Mouse (Mus musculus) liver, adult 2 months (tissue): Measurements from ENCODE around the gene Ccdc163.

Experiments used
- CTCF ChIP-seq: fragments of 200-500 bp; IDR thresholded peaks from 2 replicates; pipeline ENCODE4 v1.5.1; 2011; ENCODE audit warnings: low read depth, low read length, control low read depth
- POLR2A ChIP-seq: fragments of 200-500 bp; IDR thresholded peaks from 2 replicates; pipeline ENCODE4 v1.6.1; 2011; ENCODE audit warnings: low read length, control low read depth; ENCODE audit not compliant: insufficient read depth; ENCODE audit errors: extremely low read depth

DNA sequence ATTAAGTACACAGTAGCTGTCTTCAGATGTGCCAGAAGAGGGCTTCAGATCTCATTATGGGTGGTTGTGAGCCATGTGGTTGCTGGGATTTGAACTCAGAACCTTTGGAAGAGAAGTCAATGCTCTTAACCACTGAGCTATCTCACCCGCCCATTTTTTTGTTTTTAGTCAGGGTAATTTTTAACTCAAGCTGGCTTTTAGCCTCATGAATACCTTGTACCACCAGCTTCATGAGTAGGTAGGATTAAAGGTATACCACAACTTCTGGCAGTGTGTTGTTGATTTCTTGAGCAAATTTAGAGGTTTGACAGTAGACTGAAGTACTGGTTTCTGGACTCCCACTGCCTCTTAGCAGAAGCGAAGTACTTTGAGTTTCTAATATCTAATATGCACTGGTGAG lies 16.2 kb upstream of the Ccdc163 start:
- TF ChIP-seq POLR2A = no peak
- no peak for TF ChIP-seq CTCF
